Mouse (Mus musculus) spleen, embryonic (tissue): Measurements from ENCODE around the gene Celf2.

ENCODE experiments used
- CTCF ChIA-PET: fragments of 350-600 bp; sonication (Branson Sonifier 250); formaldehyde crosslinking; loops from one replicate; lab custom pipeline; 2022; lab: Charles Lee

The Celf2 gene

DNA sequence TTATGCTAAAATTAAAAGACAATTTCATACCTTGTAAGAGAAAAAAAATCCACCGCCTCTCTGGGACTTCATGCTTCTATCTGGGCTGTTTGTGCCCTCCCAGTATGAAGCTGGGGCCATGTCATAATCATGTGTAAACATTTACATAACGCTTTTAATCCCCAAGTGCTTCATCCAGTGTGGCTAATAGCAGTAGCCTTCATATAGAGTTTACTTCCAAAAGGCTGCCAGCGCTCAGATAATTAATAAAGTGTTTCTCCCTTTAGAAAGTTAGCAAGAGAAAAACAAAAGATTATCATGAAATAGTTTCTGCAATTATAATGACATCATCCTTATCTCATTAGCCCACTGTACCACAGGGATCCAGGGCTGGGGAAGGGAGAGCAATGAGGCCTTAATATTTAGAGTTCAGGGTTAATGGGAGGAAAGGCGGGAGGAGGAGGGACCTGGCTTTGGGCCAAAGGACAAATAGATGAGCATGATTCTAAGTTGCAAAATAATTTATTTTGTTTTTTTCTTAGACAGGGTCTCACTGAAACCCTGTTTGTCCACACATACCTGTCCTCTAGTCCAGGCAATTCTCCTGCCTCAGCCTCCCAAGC, 425.8 kb downstream of the Celf2 start:
- CTCF ChIA-PET = no interaction called here

- CTCF ChIA-PET = no interaction called here
These were observed 426.9 kb downstream of the Celf2 start for GRCm38 (mm10) chr2:7082376-7083025.

- CTCF ChIA-PET = no interaction called here
These were observed 428.3 kb downstream of the Celf2 start for GRCm38 (mm10) chr2:7080794-7081783.

DNA sequence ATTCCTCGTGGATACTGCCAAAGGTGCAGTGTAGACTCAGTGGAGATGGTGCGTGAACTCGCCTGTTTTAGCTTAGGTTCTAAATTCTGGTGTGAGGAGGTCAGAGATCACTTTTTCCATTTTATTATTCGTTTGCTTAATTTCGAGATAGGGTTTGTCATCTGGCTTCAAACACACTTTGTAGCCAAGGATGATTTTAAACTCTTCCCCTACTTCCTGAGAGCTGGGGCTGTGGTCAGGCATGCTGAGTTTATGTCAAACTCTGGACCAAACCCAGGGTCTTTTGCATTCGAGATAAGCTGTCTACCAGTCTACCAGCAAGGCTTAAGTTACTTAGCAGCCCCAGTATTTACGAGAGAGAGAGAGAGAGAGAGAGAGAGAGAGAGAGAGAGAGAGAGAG, 429.3 kb downstream of the Celf2 start:
- CTCF ChIA-PET = no interaction called here

DNA sequence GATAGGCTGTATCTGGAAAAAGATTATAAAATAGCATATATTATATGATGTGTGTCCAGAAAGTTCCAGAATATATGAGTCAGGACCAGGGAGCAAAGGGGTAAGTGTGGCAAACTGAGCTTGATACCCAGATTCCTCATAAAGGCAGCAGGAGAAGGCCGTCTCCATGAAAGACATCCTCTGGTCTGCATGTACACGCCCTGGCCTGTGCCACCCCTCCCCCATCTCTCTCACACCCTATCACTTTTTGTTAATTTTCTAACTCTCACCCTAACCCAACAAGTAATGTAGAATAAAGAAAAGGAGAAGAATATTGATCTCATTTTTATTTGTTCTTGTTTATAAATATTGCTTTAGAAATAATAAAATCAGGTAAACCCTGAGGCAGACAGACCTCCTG, 430.0 kb downstream of the Celf2 start:
- CTCF ChIA-PET = no interaction called here

DNA sequence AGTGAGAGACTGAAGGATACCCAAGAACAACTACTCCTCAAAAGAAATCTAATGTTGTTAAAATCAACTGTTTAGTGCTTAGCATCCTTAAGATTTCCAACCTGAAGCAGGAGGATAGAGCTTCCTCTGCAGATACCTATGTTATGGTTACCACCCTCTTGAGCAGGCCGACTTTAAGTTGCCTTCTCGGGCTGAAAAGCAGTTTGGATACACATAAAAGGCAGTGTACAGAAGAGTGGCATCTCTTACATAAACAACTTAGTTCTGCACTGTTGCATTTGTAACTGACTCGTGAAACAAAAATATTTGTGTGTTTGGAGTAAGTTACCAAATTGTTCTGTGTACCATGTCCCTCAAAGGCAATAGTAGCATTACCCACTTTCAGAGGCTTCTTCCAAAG, 435.6 kb downstream of the Celf2 start:
- CTCF ChIA-PET = no interaction called here

DNA sequence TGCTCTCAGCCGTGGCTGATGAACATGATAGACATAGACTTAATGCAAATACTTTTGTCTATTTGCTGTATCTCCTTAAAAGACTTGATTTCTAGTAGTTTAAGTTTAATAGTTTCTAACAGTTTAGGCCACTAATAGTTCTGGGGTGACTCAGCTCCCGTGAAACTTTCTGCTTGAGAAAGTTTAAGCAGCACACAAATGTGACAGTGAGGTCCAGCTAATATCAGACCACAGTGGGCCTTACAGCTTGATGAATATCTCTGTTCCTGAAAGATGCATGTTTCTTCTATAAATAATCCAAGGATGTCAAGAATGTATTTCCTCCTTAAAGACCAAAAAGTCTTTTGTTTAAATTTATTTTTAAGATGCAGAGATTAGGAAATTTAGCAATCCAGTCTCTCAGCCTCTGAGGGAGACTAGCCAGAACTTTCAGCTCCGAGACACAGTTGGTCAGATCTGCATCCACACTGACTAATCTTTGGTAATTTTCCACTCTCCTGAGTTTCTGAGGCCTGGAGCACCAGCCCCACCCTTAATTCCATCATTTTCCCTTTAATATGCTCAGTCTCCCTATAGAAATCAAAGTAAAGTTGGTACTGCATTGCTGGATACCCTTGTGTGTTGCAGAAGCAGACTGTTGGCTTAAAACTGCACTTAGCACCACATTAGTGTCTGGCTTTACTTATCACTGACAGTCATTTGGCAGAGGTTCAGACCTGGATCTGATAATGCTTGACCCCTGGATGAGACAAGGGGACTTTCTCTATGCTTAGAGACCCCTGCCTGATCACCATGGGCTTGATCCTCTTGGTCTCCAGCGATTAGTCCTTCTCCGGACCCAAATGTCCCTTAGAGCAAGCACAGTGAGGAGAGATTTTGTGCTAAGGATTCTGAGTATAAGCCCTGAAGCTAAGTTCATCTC, 436.8 kb downstream of the Celf2 start:
- CTCF ChIA-PET = no interaction called here

- CTCF ChIA-PET = no interaction called here
These were observed 439.9 kb downstream of the Celf2 start for GRCm38 (mm10) chr2:7069458-7069857.

DNA sequence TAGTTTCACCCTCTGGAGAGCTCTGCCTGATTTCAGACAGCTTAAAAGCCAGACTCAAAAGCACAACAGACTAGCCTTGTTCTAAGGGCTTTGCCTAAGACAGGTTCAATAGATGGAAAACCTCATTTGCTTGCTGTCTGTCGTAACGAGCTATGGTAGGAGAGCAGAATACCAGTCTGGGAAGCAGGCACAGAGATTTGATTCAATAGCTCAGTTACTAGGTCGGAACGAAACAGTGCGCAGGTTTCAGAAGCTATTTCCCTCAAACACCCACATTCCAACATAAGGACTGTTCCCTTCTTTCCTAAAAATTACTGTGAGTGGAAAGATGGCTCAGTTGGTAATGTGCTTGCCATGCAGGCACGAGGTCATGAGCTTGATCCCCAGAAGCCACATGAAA, 441.1 kb downstream of the Celf2 start:
- CTCF ChIA-PET = no interaction called here

GRCm38 (mm10) chr2:7063574-7064192, 445.7 kb downstream of the Celf2 start:
- CTCF ChIA-PET = no interaction called here

GRCm38 (mm10) chr2:7060490-7061105, 448.8 kb downstream of the Celf2 start:
- CTCF ChIA-PET = no interaction called here

DNA sequence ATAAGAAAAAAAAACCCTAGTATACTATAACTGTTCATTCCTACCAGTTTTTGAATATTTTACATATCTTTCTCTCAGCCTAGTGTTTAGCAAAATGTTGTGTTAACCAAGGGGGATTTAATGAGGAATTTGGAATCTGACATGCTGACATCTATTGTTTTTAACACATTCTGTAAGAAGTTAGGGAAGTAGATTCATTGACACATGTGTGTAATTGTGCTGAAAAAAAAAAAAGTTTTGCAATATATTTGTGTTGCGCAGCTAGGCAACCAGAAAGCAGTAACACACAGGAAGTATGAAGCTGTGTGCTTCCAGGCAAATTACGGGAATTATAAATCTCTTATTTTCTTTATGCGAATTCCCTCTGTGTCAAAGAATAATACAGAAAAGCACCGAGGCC, 453.0 kb downstream of the Celf2 start:
- CTCF ChIA-PET = no interaction called here

DNA sequence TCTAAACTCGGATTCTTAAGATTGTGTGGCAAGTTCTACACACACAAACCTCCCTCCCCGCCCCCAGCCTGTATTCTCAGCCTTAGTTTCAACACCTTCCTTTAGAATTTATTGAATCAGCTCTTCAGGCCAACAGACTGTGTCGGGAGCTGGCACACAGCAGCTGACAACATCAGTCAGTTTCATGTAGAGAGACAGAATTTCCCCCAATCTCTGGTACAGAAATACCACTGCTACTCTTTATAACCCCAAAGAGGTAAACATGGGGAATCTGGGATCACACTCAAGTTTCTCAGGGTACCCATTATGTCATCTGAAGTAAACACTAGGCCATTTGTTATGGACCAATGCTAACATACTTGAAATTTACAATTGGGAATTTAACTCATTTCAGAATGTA, 453.4 kb downstream of the Celf2 start:
- CTCF ChIA-PET = no interaction called here

DNA sequence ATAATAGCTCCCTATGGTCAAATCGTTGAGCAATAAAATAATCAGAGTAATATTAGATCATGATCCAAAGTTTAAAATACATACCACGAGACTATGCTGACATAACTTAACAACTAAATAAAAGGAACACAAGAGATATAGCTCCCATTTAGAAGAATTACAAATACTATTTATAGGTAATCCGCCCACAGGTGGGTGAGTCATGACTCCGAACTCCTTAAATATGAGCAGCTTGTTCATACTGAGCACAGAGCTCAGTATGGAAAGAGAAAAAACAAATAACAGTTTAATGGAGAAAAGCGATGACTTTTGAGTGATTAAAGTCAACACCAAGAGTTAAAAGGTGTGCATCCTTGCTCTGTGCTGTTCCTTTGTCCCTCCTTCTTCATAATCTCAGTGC, 458.3 kb downstream of the Celf2 start:
- CTCF ChIA-PET = no interaction called here

GRCm38 (mm10) chr2:7046155-7046554, 463.2 kb downstream of the Celf2 start:
- CTCF ChIA-PET = no interaction called here

DNA sequence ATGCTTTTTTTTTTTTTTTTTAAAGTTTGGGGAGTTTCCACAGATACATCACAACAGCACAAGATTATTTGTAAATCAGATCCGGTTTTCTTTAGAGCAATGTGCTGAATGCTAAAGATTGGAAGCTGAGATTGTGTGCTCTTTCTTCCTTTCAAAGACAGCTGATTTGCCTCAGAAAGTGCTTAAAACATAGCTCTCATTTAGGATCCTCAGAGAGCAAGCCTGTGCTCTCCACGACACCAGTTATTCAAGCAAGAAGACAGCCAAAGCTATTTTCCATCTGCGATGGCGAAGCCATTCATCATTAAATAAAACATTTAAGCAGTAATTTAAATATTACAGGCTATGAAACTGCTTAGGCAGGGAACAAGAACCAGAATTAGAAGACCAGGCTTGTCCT, 463.8 kb downstream of the Celf2 start:
- CTCF ChIA-PET = no interaction called here

GRCm38 (mm10) chr2:7043770-7044459, 465.4 kb downstream of the Celf2 start:
- CTCF ChIA-PET = no interaction called here

- CTCF ChIA-PET = no interaction called here
These were observed 468.4 kb downstream of the Celf2 start for GRCm38 (mm10) chr2:7040940-7041339.

DNA sequence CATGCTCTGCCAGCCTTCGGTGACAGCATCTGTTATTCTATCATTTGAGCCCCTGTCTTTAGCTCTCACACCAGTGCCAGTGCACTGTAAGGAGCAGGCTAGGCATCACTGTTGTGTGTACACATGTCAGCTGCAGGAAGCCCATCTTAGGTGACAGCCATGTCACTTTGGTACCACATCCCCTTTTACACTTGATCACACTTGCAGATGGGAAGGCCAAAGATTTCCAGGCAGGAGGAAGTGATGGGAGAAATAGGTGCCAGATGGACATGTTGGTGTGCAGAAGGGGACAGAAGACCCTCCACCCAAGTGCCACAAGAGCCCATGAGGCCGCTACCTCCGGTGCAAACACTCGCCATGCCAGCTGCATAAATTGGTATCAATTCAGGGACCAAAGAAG, 470.4 kb downstream of the Celf2 start:
- CTCF ChIA-PET = no interaction called here

GRCm38 (mm10) chr2:7031389-7031788, 478.0 kb downstream of the Celf2 start:
- CTCF ChIA-PET = interaction anchor here (0.5 kb wide), 1 partner anchor 26 kb away, joined by 3 read pairs; no protein-coding TSS in a partner anchor
